Mouse (Mus musculus) kidney, embryonic 16.5 days (tissue): ENCODE measurements around the gene Ptges3l. TPM values are rescaled to one million over a fixed set of nuclear protein-coding genes. Genes with fewer than 3 reads are reported as not detected.
"Not testable (repeated sequence)": the region's sequence is repeated elsewhere in the genome, so short reads cannot be mapped to it uniquely, and the experiment has no call there.

Experiments
- ATAC-seq: fragments of 200-750 bp; cut with Nextera tagmentation; 2 replicates; pipeline ENCODE4 v1.8.0; 2017; ENCODE audit warnings: moderate TSS enrichment; ENCODE audit not compliant: low FRiP score, low TSS enrichment
- H3K27ac ChIP-seq: fragments of 300-500 bp; sonication (generic); 2 replicates; pipeline ENCODE4 v1.5.1; 2014; ENCODE audit warnings: low read length
- H3K27me3 ChIP-seq: fragments of 300-500 bp; sonication (generic); 2 replicates; pipeline ENCODE4 v1.6.1; 2014; ENCODE audit warnings: low read length, control low read depth, mixed read lengths; ENCODE audit not compliant: insufficient read depth
- H3K36me3 ChIP-seq: fragments of 300-500 bp; sonication (generic); 2 replicates; pipeline ENCODE4 v1.6.1; 2014; ENCODE audit warnings: low read length, control low read depth, mixed read lengths; ENCODE audit not compliant: insufficient read depth
- H3K4me1 ChIP-seq: fragments of 300-500 bp; sonication (generic); 2 replicates; pipeline ENCODE4 v1.6.1; 2014; ENCODE audit warnings: low read length, control low read depth, mixed read lengths; ENCODE audit not compliant: insufficient read depth
- H3K4me2 ChIP-seq: fragments of 300-500 bp; sonication (generic); replicated peaks from 2 replicates; pipeline ENCODE4 v1.6.1; 2014; ENCODE audit warnings: low read depth, low read length
- H3K4me3 ChIP-seq: fragments of 300-500 bp; sonication (generic); 2 replicates; pipeline ENCODE4 v1.5.1; 2014; ENCODE audit warnings: mild to moderate bottlenecking, low read length
- H3K9ac ChIP-seq: fragments of 300-500 bp; sonication (generic); replicated peaks from 2 replicates; pipeline ENCODE4 v1.6.1; 2014; ENCODE audit warnings: low read length
- H3K9me3 ChIP-seq: fragments of 300-500 bp; sonication (generic); 2 replicates; pipeline ENCODE4 v1.6.1; 2016; ENCODE audit warnings: low read length, control low read depth
- WGBS: fragments of 180-500 bp; shearing (Covaris S2); extraction: QIAGEN DNeasy Blood & Tissue Kit; methylation state at CpG from one replicate; pipeline ENCODE4 v1.1.7; 2014; 5-methylcytosine and 5-hydroxymethylcytosine counted together
- microRNA-seq: library from miRNA; unstranded; fragments of <30 nt; microRNA quantifications from one replicate; pipeline ENCODE4, GENCODE M21; 2016
- polyA plus RNA-seq: library from polyadenylated mRNA; unstranded; fragments of >200 nt; fragmentation: Nextera tagmentation; extraction: Ambion mirVana; gene quantifications from 2 replicates; pipeline ENCODE4 v1.2.1, GENCODE M21; 2015

The Ptges3l gene
- polyA plus RNA-seq, 1 experiment from 2014 or later: 10.9 TPM

DNA sequence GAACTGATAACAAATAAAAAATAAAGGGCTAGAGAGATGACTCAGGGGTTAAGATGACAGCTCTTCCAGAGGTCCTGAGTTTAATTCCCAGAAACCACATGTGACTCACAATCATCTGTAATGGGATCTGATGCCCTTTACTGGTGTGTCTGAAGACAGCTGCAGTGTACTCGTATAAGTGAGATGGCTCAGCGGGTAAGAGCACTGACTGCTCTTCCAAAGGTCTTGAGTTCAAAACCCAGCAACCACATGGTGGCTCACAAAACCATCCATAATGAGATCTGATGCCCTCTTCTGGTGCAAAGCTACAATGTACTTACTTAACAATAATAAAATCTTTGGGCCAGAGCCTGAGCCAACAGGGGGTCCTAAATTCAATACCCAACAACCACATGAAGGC lies 9.8 kb downstream of the Ptges3l start:
- Histone ChIP-seq H3K4me1 (peaks cover 7% of the 10 kb centered on the region), H3K27ac (no peak overlapping the region), H3K4me3 (no peak overlapping the region), H3K4me2 (no peak overlapping the region), H3K27me3 (no peaks in the 10 kb centered on the region), H3K9me3 (no peaks in the 10 kb centered on the region), H3K36me3 (peaks cover 15% of the 10 kb centered on the region), H3K9ac (no peak overlapping the region)
- ATAC-seq: no peak
- 74% methylated on average over 2 of the region's 2 CpGs for WGBS

DNA sequence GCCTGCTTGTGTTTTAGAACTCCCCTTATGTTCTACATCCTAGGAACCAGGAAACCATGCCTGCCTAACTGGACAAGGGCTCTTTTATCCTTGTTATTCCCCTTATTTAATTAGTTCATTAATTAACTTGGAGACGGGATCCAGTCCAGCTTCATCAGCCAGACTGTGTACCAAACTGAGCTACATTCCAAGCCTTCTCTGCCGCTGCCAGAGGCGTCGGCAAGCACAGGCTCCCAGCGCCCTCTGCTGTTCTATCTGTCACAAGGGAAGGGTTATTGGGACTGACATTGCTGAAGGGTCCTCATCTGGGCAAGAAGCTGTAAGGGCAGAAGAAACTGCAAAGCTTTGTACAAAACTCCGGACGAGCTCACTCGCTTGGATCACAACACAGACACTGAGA lies 30.0 kb downstream of the Ptges3l start:
- H3K27me3 ChIP-seq: no peaks in the 10 kb centered on the region

DNA sequence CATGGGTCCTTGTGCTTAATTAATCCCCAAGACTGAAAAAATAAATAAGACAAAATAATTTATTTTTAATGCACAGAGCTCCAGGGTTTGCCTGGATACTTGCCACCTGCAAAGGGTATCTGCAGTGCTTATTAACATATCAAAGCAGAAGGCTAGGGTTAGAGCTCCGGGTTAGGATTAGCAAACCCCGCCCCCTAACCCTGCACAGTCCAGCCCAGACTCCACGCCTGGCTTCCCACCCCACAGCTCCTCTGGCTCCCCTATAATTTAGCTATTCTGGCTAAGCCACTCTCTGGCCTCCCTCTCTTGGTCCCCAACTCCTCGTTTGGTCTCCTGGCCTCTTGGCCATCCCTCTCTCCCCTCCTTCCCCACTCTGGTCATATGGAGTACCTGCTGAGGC lies 43.3 kb downstream of the Ptges3l start:
- Histone ChIP-seq H3K36me3 (no peaks in the 10 kb centered on the region), H3K4me3 (no peak overlapping the region), H3K9me3 (no peaks in the 10 kb centered on the region), H3K4me2 (no peak overlapping the region), H3K9ac (no peak overlapping the region), H3K27me3 (no peaks in the 10 kb centered on the region), H3K4me1 (no peaks in the 10 kb centered on the region), H3K27ac (no peak overlapping the region)
- peak; percentile 51; the same call in 1 of the 2 replicates for ATAC-seq
- 11% methylated on average over 4 of the region's 4 CpGs for WGBS

More for the DNA sequence above, 30.0 kb downstream of the Ptges3l start:
- ATAC-seq: peak; percentile 78; the same call in 1 of the 2 replicates
- no peak overlapping the region; the same call in 1 of the 2 replicates for H3K9ac ChIP-seq
- H3K9me3 ChIP-seq: no peaks in the 10 kb centered on the region
- H3K4me1 ChIP-seq: no peaks in the 10 kb centered on the region
- H3K27ac ChIP-seq: no peak overlapping the region
- H3K4me3 ChIP-seq: no peak overlapping the region
- 4% methylated on average over 8 of the region's 8 CpGs for WGBS
- H3K4me2 ChIP-seq: no peak overlapping the region
- H3K36me3 ChIP-seq: no peaks in the 10 kb centered on the region

DNA sequence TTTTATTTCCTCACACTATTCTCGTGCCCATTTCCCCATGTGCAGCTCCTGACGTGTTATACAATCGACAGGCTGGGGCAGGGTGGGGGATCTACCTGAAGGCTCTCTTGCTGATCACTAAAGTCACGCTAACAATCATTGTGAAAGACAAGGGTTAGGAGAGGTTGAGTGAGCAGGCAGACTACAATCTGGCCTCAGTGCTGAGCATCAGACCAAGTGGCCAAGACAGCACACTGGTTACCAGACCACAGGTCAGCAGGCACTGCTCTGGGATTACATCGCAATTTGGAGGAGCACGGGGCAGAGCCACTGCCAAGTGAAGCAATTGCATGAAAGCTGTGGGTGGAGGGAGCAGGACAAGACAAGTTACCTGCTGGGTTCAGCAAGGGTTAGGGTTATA lies 46.2 kb downstream of the Ptges3l start:
- no peaks in the 10 kb centered on the region for H3K9me3 ChIP-seq
- H3K36me3 ChIP-seq: no peaks in the 10 kb centered on the region
- H3K9ac ChIP-seq: no peak overlapping the region
- H3K27ac ChIP-seq: no peak overlapping the region
- no peaks in the 10 kb centered on the region for H3K27me3 ChIP-seq
- ATAC-seq: no peak
- no peak overlapping the region for H3K4me3 ChIP-seq
- no peak overlapping the region for H3K4me2 ChIP-seq
- no peaks in the 10 kb centered on the region for H3K4me1 ChIP-seq
- 82% methylated on average over 6 of the region's 6 CpGs for WGBS

DNA sequence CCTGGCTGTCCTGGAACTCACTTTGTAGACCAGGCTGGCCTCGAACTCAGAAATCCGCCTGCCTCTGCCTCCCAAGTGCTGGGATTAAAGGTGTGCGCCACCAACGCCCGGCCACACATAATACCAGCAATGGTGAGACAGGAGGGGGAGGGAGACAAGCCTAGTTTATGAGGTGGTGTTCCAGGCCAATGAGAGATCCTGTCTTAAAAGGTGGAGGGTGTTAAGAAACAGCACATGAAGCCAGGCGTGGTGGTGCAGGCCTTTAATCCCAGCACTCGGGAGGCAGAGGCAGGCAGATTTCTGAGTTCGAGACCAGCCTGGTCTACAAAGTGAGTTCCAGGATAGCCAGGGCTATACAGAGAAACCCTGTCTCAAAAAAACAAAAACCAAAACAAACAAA lies 46.9 kb downstream of the Ptges3l start:
- H3K27ac ChIP-seq, H3K9ac ChIP-seq, H3K4me1 ChIP-seq, H3K27me3 ChIP-seq, H3K4me2 ChIP-seq, H3K4me3 ChIP-seq, ATAC-seq, H3K9me3 ChIP-seq, H3K36me3 ChIP-seq: not testable (repeated sequence)
- 90% methylated on average over 8 of the region's 8 CpGs for whole genome bisulfite sequencing

DNA sequence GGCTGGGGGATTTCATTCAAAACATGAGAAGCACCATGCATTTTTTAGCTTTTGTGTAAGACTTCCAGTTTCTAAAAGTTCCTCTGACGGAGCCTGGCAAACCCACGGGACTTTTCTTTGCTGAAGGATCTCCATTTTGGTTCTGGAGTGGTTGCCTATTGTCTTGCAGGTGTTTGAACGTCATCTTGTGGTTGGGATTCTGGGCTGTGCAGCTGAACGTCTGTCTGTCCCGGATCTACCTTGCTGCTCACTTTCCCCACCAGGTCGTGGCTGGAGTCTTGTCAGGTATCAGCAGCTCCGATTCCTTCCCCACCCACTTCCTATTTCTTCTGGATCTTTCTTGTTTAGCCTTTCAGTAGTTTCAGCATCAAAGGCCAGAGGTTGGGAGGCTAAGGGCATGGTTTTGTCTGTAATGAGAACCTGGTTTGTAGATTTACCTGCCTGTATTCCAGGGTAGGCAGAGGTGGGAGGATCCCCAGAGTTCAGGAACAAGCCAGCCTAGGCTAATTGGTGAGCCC lies 50.7 kb downstream of the Ptges3l start:
- WGBS: 66% methylated on average over 7 of the region's 7 CpGs
- no peak overlapping the region for H3K4me2 ChIP-seq
- H3K27ac ChIP-seq: no peak overlapping the region
- H3K9ac ChIP-seq: no peak overlapping the region
- no peaks in the 10 kb centered on the region for H3K4me1 ChIP-seq
- no peak overlapping the region for H3K4me3 ChIP-seq
- ATAC-seq: no peak
- H3K27me3 ChIP-seq: no peaks in the 10 kb centered on the region
- H3K9me3 ChIP-seq: no peaks in the 10 kb centered on the region
- no peaks in the 10 kb centered on the region for H3K36me3 ChIP-seq

DNA sequence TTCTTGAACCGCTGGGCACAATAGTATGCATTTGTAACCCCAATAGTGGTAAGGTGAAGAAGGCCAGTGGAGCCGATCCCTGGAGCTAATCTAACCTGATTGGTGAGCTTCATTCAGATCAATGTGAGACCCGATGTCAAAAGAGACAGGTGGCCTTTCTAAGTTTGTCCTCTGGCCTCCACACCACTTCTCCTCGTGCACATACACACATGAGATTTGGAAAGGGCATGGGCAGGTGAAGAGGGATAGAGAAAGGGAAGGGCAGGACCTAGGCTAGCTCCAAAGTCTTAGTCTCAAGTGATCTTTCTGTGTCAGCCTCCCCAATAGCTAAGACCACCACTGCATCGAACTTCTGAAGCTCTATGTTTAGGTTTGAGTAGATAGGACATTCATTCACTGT lies 55.0 kb downstream of the Ptges3l start:
- Histone ChIP-seq H3K4me3 (no peak overlapping the region), H3K4me2 (no peak overlapping the region), H3K36me3 (no peaks in the 10 kb centered on the region), H3K4me1 (no peaks in the 10 kb centered on the region), H3K9ac (no peak overlapping the region), H3K27me3 (no peaks in the 10 kb centered on the region), H3K9me3 (no peaks in the 10 kb centered on the region), H3K27ac (no peak overlapping the region)
- ATAC-seq: no peak
- 75% methylated on average over 5 of the region's 5 CpGs for whole genome bisulfite sequencing

Small RNAs within 50 kb of the gene (microRNA-seq; reads per million reads assigned to microRNA genes)
- gene Mir6929: not detected

Other genes starting within 250 kb of the Ptges3l start
- 0.50 and 0.76 TPM in 2 replicates for gene Ccr10, start 249.9 kb downstream of the Ptges3l start, polyA plus RNA-seq
- gene Ezh1, start 198.9 kb downstream of the Ptges3l start, polyA plus RNA-seq: 25.1 and 29.5 TPM in 2 replicates
- 246 and 270 TPM in 2 replicates for gene Ramp2, start 179.3 kb downstream of the Ptges3l start, polyA plus RNA-seq
- 154 TPM in 2 replicates for gene Vps25, start 171.6 kb downstream of the Ptges3l start, polyA plus RNA-seq
- gene Wnk4, start 164.8 kb downstream of the Ptges3l start, polyA plus RNA-seq: 30.5 and 39.5 TPM in 2 replicates
- 1.7 and 3.2 TPM in 2 replicates for gene Cntd1, start 146.3 kb downstream of the Ptges3l start, polyA plus RNA-seq
- gene Coa3, start 146.2 kb downstream of the Ptges3l start, polyA plus RNA-seq: 197 and 200 TPM in 2 replicates
- gene Becn1, start 123.0 kb downstream of the Ptges3l start, polyA plus RNA-seq: 176 and 188 TPM in 2 replicates
- gene Psme3, start 109.1 kb downstream of the Ptges3l start, polyA plus RNA-seq: 142 and 148 TPM in 2 replicates
- gene Aoc2, start 100.3 kb downstream of the Ptges3l start, polyA plus RNA-seq: 1.7 and 2.0 TPM in 2 replicates
- 0.86 and 1.3 TPM in 2 replicates for gene Aoc3, start 94.7 kb downstream of the Ptges3l start, polyA plus RNA-seq
- gene G6pc, start 57.8 kb downstream of the Ptges3l start, polyA plus RNA-seq: 2.8 and 3.6 TPM in 2 replicates
- gene Aarsd1, start 7.7 kb downstream of the Ptges3l start, polyA plus RNA-seq: 79.2 and 84.1 TPM in 2 replicates
- 10.0 and 16.9 TPM in 2 replicates for gene Gm27029, start 537 bp downstream of the Ptges3l start, polyA plus RNA-seq
- gene Rundc1, start 248 bp downstream of the Ptges3l start, polyA plus RNA-seq: 22.8 and 23.8 TPM in 2 replicates
- 267 and 290 TPM in 2 replicates for gene Rpl27, start 17.0 kb upstream of the Ptges3l start, polyA plus RNA-seq
- 17.9 and 18.6 TPM in 2 replicates for gene Ifi35, start 23.1 kb upstream of the Ptges3l start, polyA plus RNA-seq
- gene Rnd2, start 39.7 kb upstream of the Ptges3l start, polyA plus RNA-seq: 10.9 and 11.3 TPM in 2 replicates
- gene Vat1, start 40.9 kb upstream of the Ptges3l start, polyA plus RNA-seq: 36.5 and 39.3 TPM in 2 replicates
- 12.5 and 14.9 TPM in 2 replicates for gene Brca1, start 126.6 kb upstream of the Ptges3l start, polyA plus RNA-seq
- 84.7 and 90.0 TPM in 2 replicates for gene Nbr1, start 126.8 kb upstream of the Ptges3l start, polyA plus RNA-seq
- 7.0 and 8.2 TPM in 2 replicates for gene Tmem106a, start 156.9 kb upstream of the Ptges3l start, polyA plus RNA-seq
- not detected in 2 replicates for gene Gm11634, start 173.9 kb upstream of the Ptges3l start, polyA plus RNA-seq
- 41.7 and 43.1 TPM in 2 replicates for gene Rdm1, start 201.9 kb upstream of the Ptges3l start, polyA plus RNA-seq
- gene Arl4d, start 240.2 kb upstream of the Ptges3l start, polyA plus RNA-seq: 5.1 and 6.4 TPM in 2 replicates